Mouse (Mus musculus) stomach, postnatal 0 days (tissue): ENCODE measurements at regions not wholly inside any gene's neighbourhood (a gene's known extent, or its start where the extent isn't known, plus 50 kb on each side); places are given as distances from the start of the nearest gene placed in this dataset.

Experiments
- CTCF ChIP-seq: IDR thresholded peaks from 2 replicates; pipeline ENCODE4 v1.5.1; 2016; ENCODE audit warnings: antibody characterized with exemption, low read depth, mild to moderate bottlenecking, moderate library complexity
- EP300 ChIP-seq: optimal IDR thresholded peaks from 2 replicates; pipeline ENCODE3; 2016; ENCODE audit warnings: antibody characterized with exemption

DNA sequence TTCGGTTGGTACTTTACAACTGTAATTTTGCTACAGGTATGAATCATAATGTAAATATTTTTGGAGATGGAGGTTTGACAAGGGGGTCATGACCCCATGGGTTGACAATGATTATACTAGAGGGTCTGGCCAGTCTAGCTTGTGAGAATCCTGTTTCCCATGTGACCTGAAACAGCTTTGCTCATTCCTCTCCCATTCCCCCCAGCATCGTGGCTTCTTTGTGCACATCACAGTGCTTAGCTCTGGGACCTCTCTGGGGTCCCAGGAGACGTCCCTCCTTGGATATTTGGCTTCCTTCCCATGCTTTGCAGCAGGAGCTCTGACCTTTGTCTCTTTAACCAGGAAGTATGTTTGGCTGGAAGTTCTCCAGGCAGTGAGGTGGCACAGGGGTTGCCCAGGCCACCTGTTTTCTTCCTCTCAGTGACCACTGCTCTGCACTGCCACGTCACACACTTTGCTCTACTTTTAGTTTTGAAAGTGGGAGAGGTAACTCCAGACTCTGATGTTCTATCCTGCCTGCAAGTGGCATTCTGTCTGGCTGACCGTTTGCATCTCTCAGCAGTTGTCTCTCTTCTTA lies 77.4 kb upstream of the Tmem45b start:
- TF ChIP-seq CTCF (no peak), EP300 (no peak)
